Mouse (Mus musculus): ENCODE data around the gene Hnf1a. TPM values are rescaled to one million over a fixed set of nuclear protein-coding genes. Genes with fewer than 3 reads are reported as not detected.
"Not testable (repeated sequence)": the region's sequence is repeated elsewhere in the genome, so short reads cannot be mapped to it uniquely, and the experiment has no call there.

Hnf1a gene
- polyA plus RNA-seq, 1 experiment from 2014 or later, result not detected

DNA sequence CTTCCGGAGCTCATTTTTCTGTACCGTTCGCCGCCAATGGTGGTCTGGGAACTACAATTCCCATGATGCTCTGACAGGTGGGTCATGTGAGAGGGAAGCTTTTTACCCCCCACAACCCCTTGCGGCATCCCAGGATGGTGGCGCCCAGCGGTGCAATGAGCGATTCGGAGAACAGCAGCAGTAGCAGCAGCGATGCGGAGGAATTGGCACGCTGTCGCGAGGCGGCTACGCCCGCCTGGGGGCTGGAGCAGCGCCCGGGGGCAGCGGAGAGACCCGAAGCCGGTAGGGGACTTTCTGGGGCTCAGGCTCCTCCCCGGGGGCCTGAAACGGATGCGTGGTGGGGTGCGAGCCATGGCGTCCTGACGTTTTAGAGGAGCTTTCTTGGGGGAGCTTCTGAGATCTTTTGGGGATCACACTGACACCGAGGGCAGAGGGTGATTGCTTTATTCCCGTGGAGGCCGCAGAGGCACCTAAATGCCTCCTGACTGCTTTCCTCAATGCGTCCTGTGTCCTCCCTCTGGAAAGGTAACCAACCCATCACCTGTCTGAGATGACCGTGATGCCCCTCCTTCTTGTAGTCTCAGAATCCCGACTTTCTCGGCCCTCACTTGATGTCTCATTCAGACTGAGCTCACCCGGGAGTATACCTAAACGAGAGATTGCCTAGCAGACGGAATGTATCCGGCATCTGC is 28.7 kb downstream of the Hnf1a start, which contains the start of gene 2210016L21Rik:
TSS of gene 2210016L21Rik (plus strand) at position 85 of the 692 bp plus-strand sequence.
- peaks cover 8% of the 10 kb centered on the region for H3K4me1 ChIP-seq (ENCODE audit: control insufficient read depth, insufficient read depth, low read depth, low read length)
- peak; percentile 94 for ATAC-seq
- H3K4me3 ChIP-seq (ENCODE audit: low read length), result peak within 1 kb of the TSS; percentile 70
- H3K27me3 ChIP-seq (replicated peaks; ENCODE audit: control insufficient read depth, insufficient read depth, low read length), result no peaks in the 10 kb centered on the region
- peak within 1 kb of the TSS; percentile 52 for H3K4me2 ChIP-seq (ENCODE audit: low read length)
- under 1% methylated on average over 39 of the region's 39 CpGs for WGBS
- peaks cover 17% of the 10 kb centered on the region for H3K36me3 ChIP-seq (ENCODE audit: control insufficient read depth, insufficient read depth, low read length)
- no peaks in the 10 kb centered on the region for H3K9me3 ChIP-seq (ENCODE audit: control insufficient read depth, low read length)
- H3K9ac ChIP-seq (ENCODE audit: low read depth, low read length), result peak within 1 kb of the TSS; percentile 90
- peak within 1 kb of the TSS; percentile 87 for H3K27ac ChIP-seq (ENCODE audit: low read depth, low read length)

DNA sequence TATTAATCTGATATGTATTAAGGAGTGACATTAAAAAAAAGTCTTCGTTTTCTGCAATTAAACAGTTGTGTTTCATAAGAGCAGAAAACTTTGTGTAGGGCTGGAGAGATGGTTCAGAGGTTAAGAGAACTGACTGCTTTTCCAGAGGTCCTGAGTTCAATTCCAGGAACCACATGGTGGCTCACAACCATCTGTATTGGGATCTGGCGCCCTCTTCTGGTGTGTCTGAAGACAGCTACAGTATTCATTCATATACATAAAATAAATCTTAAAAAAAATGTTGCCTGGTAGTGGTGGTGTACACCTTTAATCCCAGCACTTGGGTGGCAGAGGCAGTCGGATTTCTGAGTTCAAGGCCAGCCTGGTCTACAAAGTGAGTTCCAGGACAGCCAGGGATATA is 29.8 kb downstream of the Hnf1a start:
- not testable (repeated sequence) for H3K27ac ChIP-seq (ENCODE audit: low read depth, low read length); H3K9ac ChIP-seq (ENCODE audit: low read depth, low read length); H3K4me2 ChIP-seq (ENCODE audit: low read length); ATAC-seq; H3K4me3 ChIP-seq (ENCODE audit: low read length); H3K36me3 ChIP-seq (ENCODE audit: control insufficient read depth, insufficient read depth, low read length); H3K4me1 ChIP-seq (ENCODE audit: control insufficient read depth, insufficient read depth, low read depth, low read length); H3K9me3 ChIP-seq (ENCODE audit: control insufficient read depth, low read length); H3K27me3 ChIP-seq (replicated peaks; ENCODE audit: control insufficient read depth, insufficient read depth, low read length)
- WGBS, result 52% methylated on average over 3 of the region's 3 CpGs

DNA sequence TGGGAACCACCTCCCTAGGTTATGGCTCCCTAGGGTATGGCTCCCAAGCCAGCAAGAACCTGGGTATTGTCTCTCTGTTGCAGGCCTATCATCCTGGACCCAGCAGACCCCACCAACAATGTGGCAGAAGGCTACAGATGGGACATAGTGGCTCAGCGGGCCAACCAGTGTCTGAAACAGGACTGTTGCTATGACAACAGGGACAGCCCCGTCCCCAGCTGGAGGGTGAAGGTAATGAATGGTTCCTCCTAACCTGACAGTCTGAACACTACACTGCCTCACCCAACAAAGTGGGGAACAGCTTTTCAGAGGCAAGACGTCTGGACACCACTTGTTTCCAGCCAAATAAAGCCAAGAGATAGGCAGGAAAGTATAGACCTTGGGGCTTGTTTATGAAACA is 35.1 kb downstream of the Hnf1a start:
- H3K4me3 ChIP-seq (ENCODE audit: low read length), result no peak overlapping the region
- no peak overlapping the region for H3K4me2 ChIP-seq (ENCODE audit: low read length)
- H3K4me1 ChIP-seq (ENCODE audit: control insufficient read depth, insufficient read depth, low read depth, low read length), result no peaks in the 10 kb centered on the region
- 0 out of 2 replicates have a peak, but pooled peaks have one; percentile 40 for ATAC-seq
- no peak overlapping the region for H3K9ac ChIP-seq (ENCODE audit: low read depth, low read length)
- no peaks in the 10 kb centered on the region for H3K27me3 ChIP-seq (replicated peaks; ENCODE audit: control insufficient read depth, insufficient read depth, low read length)
- no peaks in the 10 kb centered on the region for H3K9me3 ChIP-seq (ENCODE audit: control insufficient read depth, low read length)
- H3K36me3 ChIP-seq (ENCODE audit: control insufficient read depth, insufficient read depth, low read length), result no peaks in the 10 kb centered on the region
- WGBS, result 12% methylated on average over 3 of the region's 3 CpGs
- no peak overlapping the region for H3K27ac ChIP-seq (ENCODE audit: low read depth, low read length)

DNA sequence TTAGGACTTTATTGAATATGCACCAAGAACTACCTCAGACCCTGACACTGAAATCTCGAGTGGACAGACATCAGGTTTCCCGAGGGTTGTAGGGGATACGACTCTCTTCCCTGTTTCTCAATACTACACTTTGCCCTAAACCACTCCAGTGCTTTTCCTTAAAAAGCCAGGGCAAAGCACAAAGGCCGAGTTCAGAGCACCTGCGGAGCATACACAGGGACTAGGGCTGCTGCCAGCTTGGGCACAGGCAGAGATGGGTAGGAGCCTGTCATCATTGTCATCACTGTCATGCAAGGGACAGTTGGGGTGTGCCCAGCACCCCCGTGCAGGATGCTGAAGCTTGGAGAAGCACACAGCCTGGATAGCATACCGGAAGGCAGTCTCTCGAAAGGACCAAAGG is 37.7 kb downstream of the Hnf1a start:
- WGBS, result 81% methylated on average over 8 of the region's 8 CpGs
- no peaks in the 10 kb centered on the region for H3K9me3 ChIP-seq (ENCODE audit: control insufficient read depth, low read length)

DNA sequence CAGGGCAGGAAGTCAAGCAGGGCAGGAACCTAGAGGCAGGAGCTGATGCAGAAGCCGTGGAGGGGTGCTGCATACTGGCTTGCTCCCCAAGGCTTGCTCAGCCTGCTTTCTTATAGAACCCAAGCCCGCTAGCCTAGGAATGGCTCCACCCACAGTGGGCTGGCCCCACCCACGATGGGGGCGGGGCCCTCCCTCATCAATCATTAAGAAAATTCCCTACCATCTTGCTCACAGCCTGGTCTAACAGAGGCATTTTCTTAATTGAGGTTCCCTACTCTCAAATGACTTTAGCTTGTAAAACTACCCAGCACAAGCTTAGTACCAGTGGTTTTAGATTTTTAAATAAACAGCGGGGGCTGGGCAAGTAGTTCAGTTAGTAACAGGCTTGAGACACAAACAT is 39.3 kb downstream of the Hnf1a start:
- H3K9me3 ChIP-seq (ENCODE audit: control insufficient read depth, low read length), result no peaks in the 10 kb centered on the region
- H3K27ac ChIP-seq (ENCODE audit: low read depth, low read length), result no peak overlapping the region
- ATAC-seq, result no peak
- H3K4me2 ChIP-seq (ENCODE audit: low read length), result no peak overlapping the region
- WGBS, result 61% methylated on average over 5 of the region's 5 CpGs
- no peak overlapping the region for H3K9ac ChIP-seq (ENCODE audit: low read depth, low read length)
- H3K27me3 ChIP-seq (replicated peaks; ENCODE audit: control insufficient read depth, insufficient read depth, low read length), result no peaks in the 10 kb centered on the region
- H3K4me3 ChIP-seq (ENCODE audit: low read length), result no peak overlapping the region
- no peaks in the 10 kb centered on the region for H3K4me1 ChIP-seq (ENCODE audit: control insufficient read depth, insufficient read depth, low read depth, low read length)
- no peaks in the 10 kb centered on the region for H3K36me3 ChIP-seq (ENCODE audit: control insufficient read depth, insufficient read depth, low read length)

More for the DNA sequence above, 37.7 kb downstream of the Hnf1a start:
- ATAC-seq, result no peak
- no peaks in the 10 kb centered on the region for H3K27me3 ChIP-seq (replicated peaks; ENCODE audit: control insufficient read depth, insufficient read depth, low read length)
- no peak overlapping the region for H3K9ac ChIP-seq (ENCODE audit: low read depth, low read length)
- no peak overlapping the region for H3K4me2 ChIP-seq (ENCODE audit: low read length)
- H3K4me1 ChIP-seq (ENCODE audit: control insufficient read depth, insufficient read depth, low read depth, low read length), result no peaks in the 10 kb centered on the region
- no peaks in the 10 kb centered on the region for H3K36me3 ChIP-seq (ENCODE audit: control insufficient read depth, insufficient read depth, low read length)
- no peak overlapping the region for H3K27ac ChIP-seq (ENCODE audit: low read depth, low read length)
- H3K4me3 ChIP-seq (ENCODE audit: low read length), result no peak overlapping the region

DNA sequence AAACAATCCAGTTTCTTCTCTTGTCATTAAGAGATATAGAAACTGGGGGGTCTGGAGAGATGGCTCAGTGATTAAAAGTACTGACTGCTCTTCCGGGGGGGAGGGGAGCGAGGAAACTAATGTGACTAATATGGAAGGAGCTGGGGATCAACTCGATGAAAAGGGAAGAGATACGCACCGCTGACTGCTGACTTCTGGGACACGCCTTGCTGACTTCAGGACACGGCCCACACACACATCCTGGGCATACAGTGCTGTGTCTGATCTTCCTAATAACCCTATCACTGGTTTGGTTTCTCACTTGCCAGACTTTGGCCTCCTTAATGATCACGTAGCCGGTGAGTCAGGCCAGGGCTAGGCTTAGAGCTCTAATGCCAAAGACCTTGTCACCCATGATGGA is 44.1 kb downstream of the Hnf1a start:
- 86% methylated on average over 9 of the region's 9 CpGs for WGBS
- Histone ChIP-seq H3K4me2 (ENCODE audit: low read length) (no peak overlapping the region), H3K9ac (ENCODE audit: low read depth, low read length) (no peak overlapping the region), H3K27me3 (replicated peaks; ENCODE audit: control insufficient read depth, insufficient read depth, low read length) (no peaks in the 10 kb centered on the region), H3K36me3 (ENCODE audit: control insufficient read depth, insufficient read depth, low read length) (no peaks in the 10 kb centered on the region), H3K4me1 (ENCODE audit: control insufficient read depth, insufficient read depth, low read depth, low read length) (peaks cover 4% of the 10 kb centered on the region; the same call in 1 of the 2 replicates), H3K9me3 (ENCODE audit: control insufficient read depth, low read length) (no peaks in the 10 kb centered on the region), H3K27ac (ENCODE audit: low read depth, low read length) (no peak overlapping the region), H3K4me3 (ENCODE audit: low read length) (no peak overlapping the region)
- ATAC-seq, result no peak

DNA sequence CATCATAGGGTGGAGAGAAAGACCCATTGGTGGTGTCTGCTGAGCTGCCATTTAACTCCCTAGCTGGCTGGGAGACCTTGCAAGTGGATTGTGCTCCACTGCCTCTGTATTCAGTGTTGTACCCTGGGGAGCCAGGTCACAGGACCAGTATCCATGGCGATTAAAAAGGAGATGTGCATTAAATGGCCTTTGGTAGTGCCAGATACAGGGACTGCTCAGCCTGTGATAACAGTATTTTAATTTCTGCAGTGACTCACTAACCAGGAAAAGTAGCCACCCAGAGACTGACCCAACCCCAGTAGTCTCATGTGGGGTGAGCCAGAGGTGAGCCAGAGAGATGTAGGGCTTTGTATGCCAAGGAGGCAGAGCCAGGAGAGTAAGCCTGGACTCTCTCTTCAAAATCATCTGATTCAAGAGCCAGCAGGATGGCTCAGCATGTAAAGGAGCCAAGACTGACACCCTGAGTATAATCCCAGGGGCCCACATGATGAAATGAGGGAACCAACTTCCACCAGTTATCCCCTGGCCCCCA is 44.7 kb downstream of the Hnf1a start:
- H3K9me3 ChIP-seq (ENCODE audit: control insufficient read depth, low read length), result no peaks in the 10 kb centered on the region
- no peak overlapping the region for H3K9ac ChIP-seq (ENCODE audit: low read depth, low read length)
- no peaks in the 10 kb centered on the region for H3K36me3 ChIP-seq (ENCODE audit: control insufficient read depth, insufficient read depth, low read length)
- H3K27me3 ChIP-seq (replicated peaks; ENCODE audit: control insufficient read depth, insufficient read depth, low read length), result no peaks in the 10 kb centered on the region
- no peak overlapping the region for H3K4me2 ChIP-seq (ENCODE audit: low read length)
- H3K4me1 ChIP-seq (ENCODE audit: control insufficient read depth, insufficient read depth, low read depth, low read length), result peaks cover 4% of the 10 kb centered on the region; the same call in 1 of the 2 replicates
- ATAC-seq, result no peak
- no peak overlapping the region for H3K27ac ChIP-seq (ENCODE audit: low read depth, low read length)
- H3K4me3 ChIP-seq (ENCODE audit: low read length), result no peak overlapping the region
- WGBS, result 65% methylated on average over 1 of the region's 1 CpGs

DNA sequence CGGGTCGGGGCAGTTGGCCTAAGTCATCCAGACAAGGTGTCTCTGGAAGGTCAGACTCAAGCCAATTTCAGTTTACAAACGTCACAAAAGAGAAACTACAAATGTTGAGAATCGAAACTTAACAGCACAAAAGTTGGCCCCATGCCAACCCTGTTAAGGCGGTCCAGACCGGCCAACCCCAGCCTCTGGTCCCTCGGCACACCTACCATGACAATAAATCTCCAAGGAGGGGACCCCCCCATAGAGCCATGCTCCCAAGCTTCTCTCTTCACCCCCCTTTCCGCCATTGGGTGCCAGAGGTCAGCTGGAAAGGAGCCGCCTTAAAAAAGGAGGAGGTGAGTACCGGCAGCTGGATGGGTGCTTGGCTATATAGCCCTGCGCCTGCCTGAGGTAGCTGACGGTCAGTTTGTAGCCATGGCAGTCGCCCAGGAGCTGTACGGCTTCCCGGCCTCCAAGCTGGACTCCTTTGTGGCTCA is 47.9 kb downstream of the Hnf1a start, which contains the start of gene Oasl1:
TSS of gene Oasl1 (plus strand) at position 243 of the 476 bp plus-strand sequence.
- H3K9ac ChIP-seq (ENCODE audit: low read depth, low read length), result no peak within 1 kb of the TSS; the same call in 1 of the 2 replicates

DNA sequence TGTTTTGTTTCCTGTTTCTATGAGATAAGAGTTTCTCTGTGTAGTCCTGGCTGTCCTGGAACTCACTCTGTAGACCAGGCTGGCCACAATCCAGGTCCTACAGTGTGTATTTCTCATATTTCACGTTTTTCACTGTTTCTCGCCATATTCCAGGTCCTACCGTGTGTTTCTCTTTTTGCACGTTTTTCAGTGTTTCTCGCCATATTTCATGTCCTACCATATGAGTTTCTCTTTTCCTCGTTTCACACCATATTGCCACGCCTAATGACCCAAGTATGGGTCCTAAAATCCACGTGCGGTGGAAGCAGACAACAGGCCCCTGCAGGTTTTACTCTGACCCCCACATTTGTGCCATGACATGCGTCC is 48.5 kb downstream of the Hnf1a start:
- Histone ChIP-seq H3K27ac (ENCODE audit: low read depth, low read length) (no peak overlapping the region), H3K4me3 (ENCODE audit: low read length) (no peak overlapping the region), H3K27me3 (replicated peaks; ENCODE audit: control insufficient read depth, insufficient read depth, low read length) (no peaks in the 10 kb centered on the region), H3K4me1 (ENCODE audit: control insufficient read depth, insufficient read depth, low read depth, low read length) (peaks cover 4% of the 10 kb centered on the region; the same call in 1 of the 2 replicates), H3K4me2 (ENCODE audit: low read length) (no peak overlapping the region), H3K36me3 (ENCODE audit: control insufficient read depth, insufficient read depth, low read length) (no peaks in the 10 kb centered on the region), H3K9me3 (ENCODE audit: control insufficient read depth, low read length) (no peaks in the 10 kb centered on the region), H3K9ac (ENCODE audit: low read depth, low read length) (no peak overlapping the region)
- 68% methylated on average over 10 of the region's 10 CpGs for WGBS
- ATAC-seq, result no peak

More for the DNA sequence above, 47.9 kb downstream of the Hnf1a start, which contains the start of gene Oasl1:
- H3K4me3 ChIP-seq (ENCODE audit: low read length), result peak within 1 kb of the TSS; percentile 16; the same call in 1 of the 2 replicates
- no peak for ATAC-seq
- H3K4me1 ChIP-seq (ENCODE audit: control insufficient read depth, insufficient read depth, low read depth, low read length), result peaks cover 4% of the 10 kb centered on the region; the same call in 1 of the 2 replicates
- no peaks in the 10 kb centered on the region for H3K36me3 ChIP-seq (ENCODE audit: control insufficient read depth, insufficient read depth, low read length)
- no peaks in the 10 kb centered on the region for H3K27me3 ChIP-seq (replicated peaks; ENCODE audit: control insufficient read depth, insufficient read depth, low read length)
- peak within 1 kb of the TSS; percentile 47 for H3K4me2 ChIP-seq (ENCODE audit: low read length)
- no peak within 1 kb of the TSS for H3K27ac ChIP-seq (ENCODE audit: low read depth, low read length)
- 40% methylated on average over 15 of the region's 15 CpGs for WGBS
- no peaks in the 10 kb centered on the region for H3K9me3 ChIP-seq (ENCODE audit: control insufficient read depth, low read length)

Measured in hindbrain, embryonic 16.5 days (tissue).